Mouse (Mus musculus) macrophage (primary cell): ENCODE data around the gene Plekha5. TPM values are rescaled to one million over a fixed set of nuclear protein-coding genes. Genes with fewer than 3 reads are reported as not detected.

Source experiments
- H3K27ac ChIP-seq: fragments of 350-480 bp; formaldehyde crosslinking; 2 replicates; pipeline ENCODE4 v1.9.0; 2021
- H3K36me3 ChIP-seq: fragments of 350-480 bp; formaldehyde crosslinking; 2 replicates; pipeline ENCODE4 v1.9.0; 2021; ENCODE audit errors: inconsistent target
- H3K4me3 ChIP-seq: fragments of 350-480 bp; formaldehyde crosslinking; 2 replicates; pipeline ENCODE4 v1.9.0; 2021; ENCODE audit errors: inconsistent target
- H3K79me2 ChIP-seq: fragments of 350-480 bp; formaldehyde crosslinking; 2 replicates; pipeline ENCODE4 v1.9.0; 2021; ENCODE audit errors: inconsistent target
- WGBS: methylation state at CpG from one replicate; pipeline ENCODE4 v1.1.7; 2026; ENCODE audit warnings: inconsistent platforms; ENCODE audit not compliant: missing documents; 5-methylcytosine and 5-hydroxymethylcytosine counted together
- polyA plus RNA-seq: library from polyadenylated mRNA; stranded (reverse); fragments of 250-400 nt; gene quantifications from 3 replicates; pipeline ENCODE4 v1.2.4, GENCODE M21; 2018; ENCODE audit warnings: inconsistent platforms

The Plekha5 gene
- polyA plus RNA-seq, 1 experiment from 2014 or later, result 3.2 TPM

DNA sequence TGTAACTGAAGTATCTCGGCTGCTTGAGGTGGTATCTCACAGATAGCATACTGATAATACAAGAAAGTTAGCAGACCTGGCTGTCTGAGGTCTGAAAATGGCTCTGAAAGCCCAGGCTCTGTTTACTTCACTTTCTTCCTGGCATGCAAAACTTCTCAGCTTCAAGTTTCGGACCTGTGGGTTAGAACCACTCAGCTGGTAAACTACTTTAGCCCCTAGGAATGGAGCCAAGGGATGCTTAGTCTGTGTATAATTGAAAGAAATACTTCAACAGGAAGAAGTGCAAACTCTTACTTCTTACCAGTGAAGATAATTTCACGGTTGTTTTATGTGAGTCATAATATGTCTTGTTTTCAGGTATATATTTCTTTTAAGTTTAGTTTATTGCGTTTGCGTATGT lies 47.9 kb downstream of the Plekha5 start:
- H3K36me3 ChIP-seq, result no peaks in the 10 kb centered on the region
- whole genome bisulfite sequencing, result 96% methylated on average over 5 of the region's 5 CpGs
- H3K27ac ChIP-seq, result no peak overlapping the region
- H3K4me3 ChIP-seq, result no peak overlapping the region
- H3K79me2 ChIP-seq, result no peaks in the 10 kb centered on the region

DNA sequence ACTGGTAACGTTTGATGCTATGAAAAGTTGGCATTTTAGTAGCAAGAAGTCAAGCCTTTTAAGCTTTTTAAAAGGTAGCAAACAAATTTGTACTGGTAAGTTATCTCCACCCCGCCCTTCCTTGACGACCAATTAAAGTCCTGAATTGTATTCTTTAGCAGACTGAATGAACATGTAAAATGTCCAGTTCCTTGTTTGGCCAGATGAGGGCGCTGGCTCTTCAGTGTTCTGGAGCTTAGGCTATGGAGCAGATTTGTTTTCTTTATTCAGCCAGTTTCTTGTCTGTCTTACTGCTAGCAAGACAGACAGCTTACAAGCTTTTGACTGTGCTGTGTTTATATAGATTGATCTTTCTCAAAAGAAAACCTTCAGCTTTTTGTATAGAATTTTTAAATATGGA lies 48.5 kb downstream of the Plekha5 start:
- Histone ChIP-seq H3K36me3 (no peaks in the 10 kb centered on the region), H3K79me2 (no peaks in the 10 kb centered on the region), H3K27ac (no peak overlapping the region), H3K4me3 (no peak overlapping the region)
- WGBS, result 64% methylated on average over 4 of the region's 4 CpGs

DNA sequence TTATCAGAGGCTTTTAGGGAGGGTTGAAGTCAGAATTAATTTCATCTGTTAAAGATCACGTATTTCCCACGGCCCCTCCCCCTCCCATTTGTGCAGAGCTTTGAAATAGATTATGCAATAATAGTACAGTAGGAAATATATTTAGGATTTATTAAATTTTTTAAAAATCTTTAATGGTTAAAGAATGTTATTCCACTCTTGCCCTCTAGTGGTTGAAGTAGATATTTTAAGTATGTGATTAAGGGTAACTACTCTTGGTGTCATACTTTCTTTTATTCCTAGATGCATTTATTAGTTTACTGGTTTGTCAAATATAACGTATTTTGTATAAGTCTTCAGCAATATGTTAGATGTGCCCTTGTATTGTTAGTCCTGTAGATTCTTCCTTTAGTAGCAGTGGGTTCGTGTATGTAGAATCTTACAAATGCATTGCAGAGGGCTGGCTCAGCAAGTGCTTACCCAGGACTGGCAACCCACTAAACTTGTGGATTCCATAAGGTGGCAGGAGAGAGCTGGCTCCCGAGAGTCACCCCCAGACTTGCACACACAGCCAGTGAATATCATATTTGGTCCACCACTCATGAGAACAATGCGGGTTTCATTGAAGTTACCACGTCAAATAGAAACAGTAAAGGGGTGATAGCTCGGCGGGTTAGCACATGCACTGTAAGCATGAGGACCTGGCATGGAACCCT lies 51.7 kb downstream of the Plekha5 start:
- Histone ChIP-seq H3K79me2 (no peaks in the 10 kb centered on the region), H3K36me3 (no peaks in the 10 kb centered on the region)
- WGBS, result 88% methylated on average over 9 of the region's 9 CpGs

GRCm38 (mm10) chr6:140476981-140477380 lies 53.1 kb downstream of the Plekha5 start:
- 83% methylated on average over 2 of the region's 2 CpGs for WGBS
- no peaks in the 10 kb centered on the region for H3K79me2 ChIP-seq
- no peak overlapping the region for H3K27ac ChIP-seq
- H3K4me3 ChIP-seq, result no peak overlapping the region
- H3K36me3 ChIP-seq, result no peaks in the 10 kb centered on the region

More for the DNA sequence above, 51.7 kb downstream of the Plekha5 start:
- Histone ChIP-seq H3K27ac (no peak overlapping the region), H3K4me3 (no peak overlapping the region)

- H3K27ac ChIP-seq, result no peak overlapping the region
- H3K4me3 ChIP-seq, result no peak overlapping the region
- 87% methylated on average over 7 of the region's 7 CpGs for WGBS
- H3K36me3 ChIP-seq, result no peaks in the 10 kb centered on the region
- no peaks in the 10 kb centered on the region for H3K79me2 ChIP-seq
These were observed 54.2 kb downstream of the Plekha5 start for GRCm38 (mm10) chr6:140478031-140478430.

DNA sequence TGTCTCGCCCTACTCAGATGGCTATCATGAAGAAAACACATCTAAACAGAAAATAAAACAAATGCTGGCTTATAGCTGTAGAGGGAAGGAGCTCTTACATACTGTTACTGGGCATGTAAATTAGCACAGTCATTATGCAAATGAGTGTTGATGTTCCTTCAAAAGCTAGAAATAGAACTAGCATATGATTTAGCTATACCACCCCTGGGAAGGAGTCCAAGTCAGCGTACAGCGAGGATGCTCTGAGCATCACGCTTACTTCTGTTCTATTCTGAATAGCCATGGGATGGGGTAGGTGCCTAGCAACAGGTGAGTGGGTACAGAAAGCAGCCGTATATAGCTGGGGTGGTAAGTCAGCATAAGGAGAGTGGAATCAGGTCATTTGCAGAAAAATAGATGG lies 55.1 kb downstream of the Plekha5 start:
- no peaks in the 10 kb centered on the region for H3K36me3 ChIP-seq
- no peak overlapping the region for H3K27ac ChIP-seq
- WGBS, result 94% methylated on average over 5 of the region's 5 CpGs
- no peak overlapping the region for H3K4me3 ChIP-seq
- no peaks in the 10 kb centered on the region for H3K79me2 ChIP-seq

DNA sequence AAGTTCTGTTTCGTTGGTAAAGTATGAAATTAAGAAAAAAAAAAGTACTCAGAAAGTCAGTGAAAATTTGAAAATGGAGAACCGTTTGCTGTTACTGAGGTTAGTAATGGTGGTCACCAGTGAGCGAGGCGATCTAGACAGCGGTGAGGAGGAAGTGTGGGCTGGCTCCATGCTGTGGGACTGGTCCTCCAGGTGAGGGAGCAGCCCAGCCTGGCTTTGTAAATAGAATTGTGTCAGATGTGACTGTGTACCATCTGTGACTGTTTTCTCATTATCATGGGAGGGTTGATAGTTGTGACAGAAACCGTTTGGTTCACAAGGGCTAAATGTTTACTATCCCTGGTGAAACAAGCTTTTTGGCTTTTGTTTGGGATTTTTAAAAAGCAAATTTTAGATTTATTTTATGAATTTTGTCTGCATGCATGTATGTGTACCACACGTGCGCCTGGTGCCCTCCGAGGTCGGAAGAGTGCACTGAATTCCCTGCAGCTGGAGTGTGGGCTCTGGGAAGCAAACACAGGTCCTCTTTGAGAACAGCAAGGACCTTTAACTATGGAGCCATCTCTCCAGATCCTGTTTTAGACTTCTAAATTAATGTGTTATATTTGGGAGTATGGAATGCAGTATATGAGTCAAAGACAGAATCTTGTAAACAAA lies 56.7 kb downstream of the Plekha5 start:
- H3K36me3 ChIP-seq, result no peaks in the 10 kb centered on the region
- H3K27ac ChIP-seq, result no peak overlapping the region
- 92% methylated on average over 10 of the region's 10 CpGs for WGBS
- H3K79me2 ChIP-seq, result no peaks in the 10 kb centered on the region
- no peak overlapping the region for H3K4me3 ChIP-seq

DNA sequence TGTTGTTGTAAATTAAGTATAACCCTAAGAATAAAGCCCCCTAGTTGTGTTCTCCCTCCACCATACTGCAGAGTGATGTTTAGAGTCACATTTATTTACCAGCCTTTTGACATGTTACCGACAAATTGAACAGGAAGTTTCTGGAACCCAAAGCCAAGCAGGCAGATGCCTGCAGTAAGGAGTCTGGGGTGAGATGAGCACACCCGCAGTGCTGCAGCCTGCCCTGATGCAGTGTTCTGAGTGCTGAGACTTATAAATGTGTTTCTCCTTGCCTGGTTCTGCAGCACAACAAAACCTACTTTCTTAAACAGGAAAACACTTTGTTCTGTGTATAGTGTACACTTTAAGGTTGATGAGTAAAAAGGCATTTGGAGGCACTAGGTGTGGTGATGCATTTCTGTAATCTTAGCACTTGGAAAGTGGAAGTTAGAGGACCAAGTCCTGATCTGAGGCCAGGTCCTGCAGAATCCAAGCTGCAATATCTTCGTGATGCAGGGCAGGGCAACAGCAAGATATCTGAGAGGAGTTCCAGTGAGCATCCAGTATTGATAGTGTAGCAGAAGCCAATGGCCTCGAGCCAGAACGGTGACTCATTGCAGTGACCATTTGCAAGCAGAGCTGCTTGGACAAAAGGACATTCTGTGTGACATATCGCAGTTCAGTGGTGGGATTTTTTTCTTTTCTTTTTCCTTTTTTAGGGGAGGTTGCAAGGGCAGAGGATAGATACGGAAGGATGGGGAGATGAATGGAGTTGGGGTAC lies 58.0 kb downstream of the Plekha5 start:
- H3K4me3 ChIP-seq, result no peak overlapping the region
- 80% methylated on average over 7 of the region's 7 CpGs for WGBS
- H3K79me2 ChIP-seq, result no peaks in the 10 kb centered on the region

DNA sequence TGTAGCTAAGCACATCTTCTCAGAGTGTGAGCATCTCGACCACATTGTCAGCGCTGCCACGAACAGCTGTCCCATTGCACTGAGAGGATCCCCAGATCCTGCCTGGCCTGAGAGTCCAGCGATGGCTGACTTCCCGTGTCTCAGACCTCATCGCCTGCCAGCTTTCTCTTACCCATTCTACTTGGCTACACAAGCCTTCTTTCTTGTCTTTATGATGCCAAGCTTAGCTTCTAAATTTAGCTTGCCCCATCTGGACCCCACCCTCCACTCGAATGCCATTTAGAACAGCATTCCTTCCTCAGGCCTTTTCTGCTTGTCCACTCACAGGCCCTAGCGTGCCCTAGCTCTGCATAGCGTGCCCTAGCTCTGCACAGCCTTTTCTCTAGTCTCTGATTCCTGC lies 60.3 kb downstream of the Plekha5 start:
- H3K36me3 ChIP-seq, result no peaks in the 10 kb centered on the region
- H3K27ac ChIP-seq, result no peak overlapping the region
- 96% methylated on average over 9 of the region's 9 CpGs for WGBS
- no peaks in the 10 kb centered on the region for H3K79me2 ChIP-seq
- H3K4me3 ChIP-seq, result no peak overlapping the region

More for the DNA sequence above, 58.0 kb downstream of the Plekha5 start:
- H3K27ac ChIP-seq, result no peak overlapping the region
- H3K36me3 ChIP-seq, result no peaks in the 10 kb centered on the region

GRCm38 (mm10) chr6:140485636-140486035 lies 61.8 kb downstream of the Plekha5 start:
- Histone ChIP-seq H3K4me3 (no peak overlapping the region), H3K79me2 (no peaks in the 10 kb centered on the region), H3K36me3 (no peaks in the 10 kb centered on the region), H3K27ac (no peak overlapping the region)
- 20% methylated on average over 6 of the region's 6 CpGs for WGBS

DNA sequence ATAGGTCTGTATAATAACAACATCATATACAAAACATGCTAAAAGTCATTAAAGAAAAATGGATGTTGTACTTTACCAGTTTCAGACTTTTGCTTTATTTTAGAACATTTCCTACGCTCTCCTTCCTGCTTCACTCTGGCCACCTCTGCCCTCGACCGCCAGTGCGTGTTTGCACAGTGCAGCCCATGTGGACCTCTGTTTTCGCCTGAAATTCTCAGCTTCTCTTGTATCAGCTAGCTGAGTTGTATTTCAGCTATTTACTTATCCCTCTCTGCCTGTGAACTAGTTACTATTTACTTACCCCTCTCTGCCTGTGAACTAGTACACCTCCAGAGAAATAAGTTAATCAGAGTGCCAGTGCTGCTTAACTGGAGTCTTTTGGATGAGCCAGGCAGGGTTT lies 62.8 kb downstream of the Plekha5 start:
- Histone ChIP-seq H3K4me3 (no peak overlapping the region), H3K36me3 (no peaks in the 10 kb centered on the region), H3K79me2 (no peaks in the 10 kb centered on the region), H3K27ac (no peak overlapping the region)
- 99% methylated on average over 5 of the region's 5 CpGs for WGBS

- Histone ChIP-seq H3K36me3 (no peaks in the 10 kb centered on the region), H3K79me2 (no peaks in the 10 kb centered on the region), H3K4me3 (no peak overlapping the region), H3K27ac (no peak overlapping the region)
- WGBS, result 97% methylated on average over 6 of the region's 6 CpGs
These were observed 63.6 kb downstream of the Plekha5 start for GRCm38 (mm10) chr6:140487489-140487888.

GRCm38 (mm10) chr6:140488673-140489072 lies 64.8 kb downstream of the Plekha5 start:
- Histone ChIP-seq H3K4me3 (no peak overlapping the region), H3K79me2 (no peaks in the 10 kb centered on the region), H3K36me3 (no peaks in the 10 kb centered on the region), H3K27ac (no peak overlapping the region)
- 90% methylated on average over 3 of the region's 3 CpGs for WGBS

- no peak overlapping the region for H3K27ac ChIP-seq
- no peaks in the 10 kb centered on the region for H3K79me2 ChIP-seq
- no peak overlapping the region for H3K4me3 ChIP-seq
- H3K36me3 ChIP-seq, result no peaks in the 10 kb centered on the region
These were observed 65.7 kb downstream of the Plekha5 start for GRCm38 (mm10) chr6:140489570-140489969.

- WGBS, result 88% methylated on average over 4 of the region's 4 CpGs
- no peaks in the 10 kb centered on the region for H3K36me3 ChIP-seq
- H3K27ac ChIP-seq, result no peak overlapping the region
- H3K79me2 ChIP-seq, result no peaks in the 10 kb centered on the region
- H3K4me3 ChIP-seq, result no peak overlapping the region
These were observed 66.4 kb downstream of the Plekha5 start for GRCm38 (mm10) chr6:140490220-140490619.
